Mouse (Mus musculus) cerebellum, adult 11-12 months (tissue): ENCODE measurements around the gene Hmgcs2.

Source experiments
- DNase-seq: peaks from one replicate; pipeline ENCODE4 v3.0.0; 2022

Hmgcs2 gene

GRCm38 (mm10) chr3:98280933-98281678 lies 871 bp downstream of the Hmgcs2 start:
- DNase-seq, result no peak

GRCm38 (mm10) chr3:98282422-98282821 lies 2.2 kb downstream of the Hmgcs2 start:
- no peak for DNase-seq

- DNase-seq, result no peak
Measured at GRCm38 (mm10) chr3:98283205-98283604, 3.0 kb downstream of the Hmgcs2 start.

- no peak for DNase-seq
Measured at GRCm38 (mm10) chr3:98291044-98291443, 10.8 kb downstream of the Hmgcs2 start.

- DNase-seq, result no peak
Measured at GRCm38 (mm10) chr3:98295965-98296364, 15.7 kb downstream of the Hmgcs2 start.

GRCm38 (mm10) chr3:98299391-98300100 lies 19.3 kb downstream of the Hmgcs2 start:
- no peak for DNase-seq

GRCm38 (mm10) chr3:98300266-98300665 lies 20.0 kb downstream of the Hmgcs2 start:
- DNase-seq, result no peak

GRCm38 (mm10) chr3:98301761-98302160 lies 21.5 kb downstream of the Hmgcs2 start:
- no peak for DNase-seq

- DNase-seq, result no peak
Measured at GRCm38 (mm10) chr3:98308606-98309005, 28.4 kb downstream of the Hmgcs2 start.

GRCm38 (mm10) chr3:98310456-98310855 lies 30.2 kb downstream of the Hmgcs2 start:
- DNase-seq, result no peak

GRCm38 (mm10) chr3:98312867-98313266 lies 32.6 kb downstream of the Hmgcs2 start:
- no peak for DNase-seq

- no peak for DNase-seq
Measured at GRCm38 (mm10) chr3:98313294-98314155, 33.3 kb downstream of the Hmgcs2 start.

GRCm38 (mm10) chr3:98315181-98315580 lies 34.9 kb downstream of the Hmgcs2 start:
- DNase-seq, result no peak

GRCm38 (mm10) chr3:98317143-98317542 lies 36.9 kb downstream of the Hmgcs2 start:
- DNase-seq, result no peak

- no peak for DNase-seq
Measured at GRCm38 (mm10) chr3:98319190-98319589, 39.0 kb downstream of the Hmgcs2 start.

GRCm38 (mm10) chr3:98322209-98322608 lies 42.0 kb downstream of the Hmgcs2 start:
- DNase-seq, result no peak

- DNase-seq, result peak; percentile 13
Measured at GRCm38 (mm10) chr3:98324235-98324634, 44.0 kb downstream of the Hmgcs2 start.

GRCm38 (mm10) chr3:98334010-98334409 lies 53.8 kb downstream of the Hmgcs2 start:
- DNase-seq, result no peak

GRCm38 (mm10) chr3:98335331-98335730 lies 55.1 kb downstream of the Hmgcs2 start:
- DNase-seq, result no peak

- no peak for DNase-seq
Measured at GRCm38 (mm10) chr3:98335886-98336285, 55.7 kb downstream of the Hmgcs2 start.

GRCm38 (mm10) chr3:98336661-98337654 lies 56.7 kb downstream of the Hmgcs2 start:
- DNase-seq, result no peak

GRCm38 (mm10) chr3:98338584-98339041 lies 58.4 kb downstream of the Hmgcs2 start:
- no peak for DNase-seq
